Mouse (Mus musculus): ENCODE data around the gene Git1. TPM values are rescaled to one million over a fixed set of nuclear protein-coding genes. Genes with fewer than 3 reads are reported as not detected.

Gene Git1
- polyA plus RNA-seq, 1 experiment = 53.9 TPM

GRCm38 (mm10) chr11:77501971-77502370 lies 8.6 kb downstream of the Git1 start:
- Histone ChIP-seq H3K4me2 (ENCODE audit: low read depth) (no peak overlapping the region), H3K36me3 (ENCODE audit: control insufficient read depth, insufficient read depth) (peaks cover 20% of the 10 kb centered on the region), H3ac (ENCODE audit: control insufficient read depth, insufficient read length) (no peak overlapping the region), H3K27me3 (ENCODE audit: control insufficient read depth, insufficient read depth, insufficient read length) (no peaks in the 10 kb centered on the region), H3K4me3 (no peak overlapping the region), H3K79me2 (ENCODE audit: control insufficient read depth, insufficient read depth) (peaks cover 22% of the 10 kb centered on the region)
- TF ChIP-seq E2F4 (IDR thresholded peaks at IDR 0.05; ENCODE audit: insufficient read depth) (no peak), SRF (IDR thresholded peaks at IDR 0.05; ENCODE audit: control insufficient read depth, insufficient read length, low read depth) (no peak), MYOG (IDR thresholded peaks at IDR 0.05; ENCODE audit: control insufficient read depth in 1 of 3, insufficient read depth in 1 of 3, insufficient read length in 2 of 3, low read depth in 2 of 3) (no peak), POLR2A (IDR thresholded peaks at IDR 0.05; ENCODE audit: insufficient read length, low read depth) (no peak), CEBPB (IDR thresholded peaks at IDR 0.05; ENCODE audit: insufficient read depth, poor library complexity, severe bottlenecking) (no peak), MAX (IDR thresholded peaks at IDR 0.05; ENCODE audit: low read depth) (no peak)

DNA sequence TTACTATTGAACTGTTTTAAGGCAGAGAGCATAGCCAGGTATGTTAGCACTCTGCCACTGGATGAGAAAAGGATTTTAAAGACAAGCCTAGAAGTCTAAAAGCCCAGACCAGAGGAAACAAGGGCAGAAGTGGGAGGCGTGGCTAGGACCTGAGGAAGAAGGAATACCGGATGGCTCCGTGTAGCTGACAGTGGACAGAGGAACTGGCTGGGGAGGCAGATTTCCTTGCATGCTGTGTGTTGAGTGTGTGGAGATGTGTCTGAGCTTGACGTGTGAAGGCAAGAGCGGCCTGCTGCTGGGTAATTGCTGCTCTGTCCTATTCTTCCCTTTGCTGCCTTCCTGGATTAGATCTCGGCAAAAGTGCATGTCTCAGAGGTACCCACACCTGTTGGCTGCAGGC lies 9.1 kb downstream of the Git1 start:
- TF ChIP-seq POLR2AphosphoS2 (IDR thresholded peaks at IDR 0.05; ENCODE audit: insufficient read length, low read depth) (peak; percentile 8), SRF (IDR thresholded peaks at IDR 0.05; ENCODE audit: control insufficient read depth, insufficient read length, low read depth) (no peak)
- Histone ChIP-seq H3K4me3 (no peak overlapping the region), H3ac (ENCODE audit: control insufficient read depth, insufficient read length) (no peak overlapping the region), H3K36me3 (ENCODE audit: control insufficient read depth, insufficient read depth) (peaks cover 22% of the 10 kb centered on the region), H3K27me3 (ENCODE audit: control insufficient read depth, insufficient read depth, insufficient read length) (no peaks in the 10 kb centered on the region), H3K79me2 (ENCODE audit: control insufficient read depth, insufficient read depth) (peaks cover 16% of the 10 kb centered on the region), H3K4me2 (ENCODE audit: low read depth) (no peak overlapping the region)

GRCm38 (mm10) chr11:77503511-77503910 lies 10.1 kb downstream of the Git1 start:
- peaks cover 22% of the 10 kb centered on the region for H3K36me3 ChIP-seq (ENCODE audit: control insufficient read depth, insufficient read depth)
- TF ChIP-seq TCF3 (IDR thresholded peaks at IDR 0.05; ENCODE audit: insufficient read length, low read depth) (no peak), USF1 (IDR thresholded peaks at IDR 0.05; ENCODE audit: low read depth) (no peak), TCF12 (IDR thresholded peaks at IDR 0.05; ENCODE audit: insufficient read depth, poor library complexity, severe bottlenecking) (no peak), SRF (IDR thresholded peaks at IDR 0.05; ENCODE audit: control insufficient read depth, insufficient read length, low read depth) (no peak), REST (IDR thresholded peaks at IDR 0.05; ENCODE audit: insufficient read depth, insufficient read length) (no peak), CEBPB (IDR thresholded peaks at IDR 0.05; ENCODE audit: insufficient read depth, poor library complexity, severe bottlenecking) (no peak), MAX (IDR thresholded peaks at IDR 0.05; ENCODE audit: low read depth) (no peak), POLR2A (IDR thresholded peaks at IDR 0.05; ENCODE audit: insufficient read length, low read depth) (peak; percentile 42), E2F4 (IDR thresholded peaks at IDR 0.05; ENCODE audit: insufficient read depth) (no peak), MYOG (IDR thresholded peaks at IDR 0.05; ENCODE audit: control insufficient read depth in 1 of 3, insufficient read depth in 1 of 3, insufficient read length in 2 of 3, low read depth in 2 of 3) (peak in 2 of 3 experiments; percentile 52 to 84), POLR2AphosphoS2 (IDR thresholded peaks at IDR 0.05; ENCODE audit: insufficient read length, low read depth) (peak; percentile 26), MYOD1 (IDR thresholded peaks at IDR 0.05; ENCODE audit: control insufficient read depth in 1 of 3, insufficient read length in 2 of 3, low read depth in 2 of 3) (peak in 2 of 3 experiments; percentile 56 to 88)
- no peaks in the 10 kb centered on the region for H3K27me3 ChIP-seq (ENCODE audit: control insufficient read depth, insufficient read depth, insufficient read length)
- no peak overlapping the region for H3ac ChIP-seq (ENCODE audit: control insufficient read depth, insufficient read length)
- H3K79me2 ChIP-seq (ENCODE audit: control insufficient read depth, insufficient read depth) = peaks cover 6% of the 10 kb centered on the region
- H3K4me2 ChIP-seq (ENCODE audit: low read depth) = peak overlapping the region; percentile 35
- H3K4me3 ChIP-seq = no peak overlapping the region

DNA sequence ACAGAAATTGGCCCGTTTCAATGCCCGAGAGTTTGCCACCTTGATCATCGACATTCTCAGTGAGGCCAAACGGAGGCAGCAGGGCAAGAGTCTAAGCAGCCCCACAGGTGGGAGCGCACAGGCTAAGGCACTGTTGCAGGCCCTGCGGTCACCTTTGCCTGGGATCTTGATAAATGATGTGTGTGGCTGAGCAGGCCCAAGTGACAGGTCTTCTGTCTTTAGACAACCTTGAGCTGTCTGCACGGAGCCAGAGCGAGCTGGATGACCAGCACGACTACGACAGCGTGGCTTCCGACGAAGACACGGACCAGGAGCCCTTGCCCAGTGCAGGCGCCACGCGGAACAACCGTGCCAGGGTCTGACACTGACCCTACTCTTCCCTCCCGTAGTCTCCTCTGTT lies 11.0 kb downstream of the Git1 start:
- Histone ChIP-seq H3K4me2 (ENCODE audit: low read depth) (no peak overlapping the region), H3K27me3 (ENCODE audit: control insufficient read depth, insufficient read depth, insufficient read length) (no peaks in the 10 kb centered on the region), H3K4me3 (no peak overlapping the region), H3K79me2 (ENCODE audit: control insufficient read depth, insufficient read depth) (no peaks in the 10 kb centered on the region), H3ac (ENCODE audit: control insufficient read depth, insufficient read length) (no peak overlapping the region), H3K36me3 (ENCODE audit: control insufficient read depth, insufficient read depth) (peaks cover 22% of the 10 kb centered on the region)
- TF ChIP-seq POLR2AphosphoS2 (IDR thresholded peaks at IDR 0.05; ENCODE audit: insufficient read length, low read depth) (no peak), TCF3 (IDR thresholded peaks at IDR 0.05; ENCODE audit: insufficient read length, low read depth) (no peak), USF1 (IDR thresholded peaks at IDR 0.05; ENCODE audit: low read depth) (no peak)

DNA sequence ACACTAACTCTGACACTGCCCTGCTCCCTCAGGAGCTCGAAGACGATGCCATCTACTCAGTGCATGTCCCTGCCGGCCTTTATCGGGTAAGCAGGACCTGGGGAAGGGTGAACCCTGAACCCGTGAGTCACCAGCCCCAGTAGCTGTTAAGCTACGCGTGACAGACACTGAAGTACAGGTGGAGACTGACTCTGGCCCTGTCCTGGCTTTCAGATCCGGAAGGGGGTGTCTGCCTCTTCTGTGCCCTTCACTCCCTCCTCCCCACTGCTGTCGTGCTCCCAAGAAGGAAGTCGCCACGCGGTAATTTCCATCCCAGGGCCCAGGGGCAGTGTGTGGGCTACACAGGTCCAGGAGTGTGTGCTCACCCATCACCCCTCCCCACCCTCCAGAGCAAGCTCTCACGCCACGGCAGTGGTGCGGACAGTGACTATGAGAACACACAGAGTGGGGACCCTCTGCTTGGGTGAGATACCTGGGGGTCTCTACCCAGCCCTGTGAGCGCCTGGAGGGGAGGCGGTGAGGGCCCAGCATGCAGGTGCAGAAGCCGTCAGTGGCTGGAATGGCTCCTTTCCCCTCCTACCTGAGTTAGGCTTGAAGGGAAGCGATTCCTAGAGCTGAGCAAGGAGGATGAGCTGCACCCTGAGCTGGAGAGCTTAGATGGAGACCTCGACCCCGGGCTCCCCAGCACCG lies 12.1 kb downstream of the Git1 start:
- Histone ChIP-seq H3K4me3 (no peak overlapping the region), H3K4me2 (ENCODE audit: low read depth) (no peak overlapping the region), H3ac (ENCODE audit: control insufficient read depth, insufficient read length) (no peak overlapping the region), H3K36me3 (ENCODE audit: control insufficient read depth, insufficient read depth) (peaks cover 22% of the 10 kb centered on the region), H3K79me2 (ENCODE audit: control insufficient read depth, insufficient read depth) (no peaks in the 10 kb centered on the region), H3K27me3 (ENCODE audit: control insufficient read depth, insufficient read depth, insufficient read length) (no peaks in the 10 kb centered on the region)
- no peak for TF ChIP-seq MAX (IDR thresholded peaks at IDR 0.05; ENCODE audit: low read depth)
- TF ChIP-seq REST (IDR thresholded peaks at IDR 0.05; ENCODE audit: insufficient read depth, insufficient read length) = no peak
- no peak for TF ChIP-seq MYOG (IDR thresholded peaks at IDR 0.05; ENCODE audit: control insufficient read depth in 1 of 3, insufficient read depth in 1 of 3, insufficient read length in 2 of 3, low read depth in 2 of 3)
- TF ChIP-seq CEBPB (IDR thresholded peaks at IDR 0.05; ENCODE audit: insufficient read depth, poor library complexity, severe bottlenecking) = no peak
- no peak for TF ChIP-seq POLR2A (IDR thresholded peaks at IDR 0.05; ENCODE audit: insufficient read length, low read depth)
- TF ChIP-seq SRF (IDR thresholded peaks at IDR 0.05; ENCODE audit: control insufficient read depth, insufficient read length, low read depth) = no peak
- TF ChIP-seq TCF3 (IDR thresholded peaks at IDR 0.05; ENCODE audit: insufficient read length, low read depth) = no peak
- no peak for TF ChIP-seq E2F4 (IDR thresholded peaks at IDR 0.05; ENCODE audit: insufficient read depth)
- no peak for TF ChIP-seq MYOD1 (IDR thresholded peaks at IDR 0.05; ENCODE audit: control insufficient read depth in 1 of 3, insufficient read length in 2 of 3, low read depth in 2 of 3)
- no peak for TF ChIP-seq USF1 (IDR thresholded peaks at IDR 0.05; ENCODE audit: low read depth)
- TF ChIP-seq POLR2AphosphoS2 (IDR thresholded peaks at IDR 0.05; ENCODE audit: insufficient read length, low read depth) = no peak
